Mouse (Mus musculus) B cell, adult (primary cell): Measurements from ENCODE around the gene Gnas. TPM values are rescaled to one million over a fixed set of nuclear protein-coding genes. Genes with fewer than 3 reads are reported as not detected.

Experiments used
- total RNA-seq: library from RNA; stranded (reverse); gene quantifications from 4 replicates; pipeline ENCODE4 v1.2.4, GENCODE M21; 2023; ENCODE audit not compliant: inconsistent age

Gene Gnas
- total RNA-seq: 713 to 768 TPM (median 730 TPM) in 4 replicates

GRCm38 (mm10) chr2:174284011-174284410, at the start of gene Gnas:
Gene Gnas (plus strand): TSS chr2:174284320.

GRCm38 (mm10) chr2:174346612-174346998, 62.5 kb downstream of the Gnas start, which contains the start of gene Gm20721:
Gene Gm20721 (minus strand): TSS chr2:174346712.

Other genes starting within 250 kb of the Gnas start
- 61.1 to 73.4 TPM (median 73.2 TPM) in 4 replicates for gene Stx16, start 208.0 kb upstream of the Gnas start, total RNA-seq
- 73.9 to 81.8 TPM (median 79.0 TPM) in 4 replicates for gene Npepl1, start 174.0 kb upstream of the Gnas start, total RNA-seq
- 0.45 to 1.1 TPM (median 0.86 TPM) in 4 replicates for gene Gm20721, start 62.4 kb downstream of the Gnas start, total RNA-seq
- gene Nelfcd, start 131.5 kb downstream of the Gnas start, total RNA-seq: 67.2 to 73.2 TPM (median 71.6 TPM) in 4 replicates
- gene Ctsz, start 154.7 kb downstream of the Gnas start, total RNA-seq: 211 to 262 TPM (median 217 TPM) in 4 replicates
- 1.00 to 1.9 TPM (median 1.6 TPM) in 4 replicates for gene Tubb1, start 166.4 kb downstream of the Gnas start, total RNA-seq
- 228 to 281 TPM (median 254 TPM) in 4 replicates for gene Atp5e, start 179.8 kb downstream of the Gnas start, total RNA-seq
- gene Prelid3b, start 188.8 kb downstream of the Gnas start, total RNA-seq: 49.8 to 68.1 TPM (median 52.1 TPM) in 4 replicates